Mouse (Mus musculus) liver, embryonic 14.5 days (tissue): ENCODE data around the gene C1qtnf6.

Experiments used
- CTCF ChIP-seq: IDR thresholded peaks from 2 replicates; pipeline ENCODE4 v1.5.1; 2016; ENCODE audit warnings: antibody characterized with exemption, low read depth, control low read depth
- EP300 ChIP-seq: IDR thresholded peaks from 2 replicates; pipeline ENCODE4 v1.6.1; 2016; ENCODE audit warnings: antibody characterized with exemption, low read depth

DNA sequence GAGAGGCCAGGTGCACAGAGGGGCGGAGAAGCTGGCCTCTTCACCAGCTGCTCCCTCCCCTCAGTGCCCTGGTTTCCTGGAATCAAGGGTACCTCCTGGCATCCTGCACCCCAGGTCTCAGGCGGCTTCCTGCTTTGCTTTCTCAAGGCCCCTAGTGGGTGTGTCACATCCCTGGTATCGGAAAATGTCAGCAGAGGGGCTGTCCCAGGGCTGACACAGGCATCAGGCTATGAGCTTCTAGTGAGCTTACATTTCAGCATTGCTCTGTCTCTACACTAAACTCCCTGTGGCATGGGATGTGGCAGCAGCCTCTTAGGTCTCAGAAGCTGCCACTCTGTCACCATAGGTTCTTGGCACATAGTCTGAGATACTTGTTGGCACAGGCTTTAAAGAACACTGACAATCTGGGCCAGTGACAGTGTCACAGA is 55.6 kb downstream of the C1qtnf6 start:
- TF ChIP-seq EP300 (no peak), CTCF (no peak)
